Mouse (Mus musculus) lung, adult 2 months (tissue): Measurements from ENCODE around the gene Leng8.

Experiments used
- CTCF ChIP-seq: fragments of 200-500 bp; IDR thresholded peaks from 2 replicates; pipeline ENCODE4 v1.5.1; 2011; ENCODE audit warnings: mild to moderate bottlenecking, low read length, control low read depth; ENCODE audit not compliant: insufficient read depth
- POLR2A ChIP-seq: fragments of 200-500 bp; IDR thresholded peaks from 2 replicates; pipeline ENCODE4 v1.6.1; 2011; ENCODE audit warnings: low read depth, mild to moderate bottlenecking, control low read depth, low read length, borderline replicate concordance; ENCODE audit errors: extremely low read depth

- TF ChIP-seq CTCF: no peak
- TF ChIP-seq POLR2A: no peak
These were observed 6.7 kb downstream of the Leng8 start for GRCm38 (mm10) chr7:4143506-4143905.
